Mouse (Mus musculus) T-cell, adult 66 days (primary cell): ENCODE data around the gene Gm28042. TPM values are rescaled to one million over a fixed set of nuclear protein-coding genes. Genes with fewer than 3 reads are reported as not detected.

ENCODE experiments used
- total RNA-seq, 2 experiments: library from RNA; stranded (reverse); gene quantifications; 3 replicates in 1 of 2; 4 replicates in 1 of 2; pipeline ENCODE4 v1.2.4; 2023

The Gm28042 gene
- total RNA-seq: 1 to 10 TPM; 3.8 to 4.0 TPM

GRCm38 (mm10) chr2:120026984-120027949, at the start of gene Gm28042, which contains the start of gene Jmjd7:
Gene Gm28042 (plus strand): TSS chr2:120027493.
Gene Jmjd7 (plus strand): TSS chr2:120027483.

GRCm38 (mm10) chr2:120032726-120033467, 5.6 kb downstream of the Gm28042 start, which contains the start of gene Pla2g4b:
Gene Pla2g4b (plus strand): TSS chr2:120033417.

Other genes starting within 250 kb of the Gm28042 start
- 10 to 100 TPM; 29.0 to 34.1 TPM for gene Rpap1, start 240.0 kb upstream of the Gm28042 start, total RNA-seq
- gene Tyro3, start 229.8 kb upstream of the Gm28042 start, total RNA-seq: 1 to 10 TPM; 7.2 to 8.9 TPM
- gene Mga, start 130.3 kb upstream of the Gm28042 start, total RNA-seq: 10 to 100 TPM; 92.8 to 100.0 TPM
- 10 to 100 TPM; 12.8 to 16.3 TPM for gene Mapkbp1, start 54.8 kb upstream of the Gm28042 start, total RNA-seq
- 10 to 100 TPM; 13.9 to 15.1 TPM for gene Jmjd7, start within 50 bp of the Gm28042 start, total RNA-seq
- 1 to 10 TPM; 4.1 to 5.6 TPM for gene Pla2g4b, start 5.9 kb downstream of the Gm28042 start, total RNA-seq
- 10 to 100 TPM; 19.3 to 22.2 TPM for gene Ehd4, start 127.1 kb downstream of the Gm28042 start, total RNA-seq
- gene Pla2g4e, start 217.8 kb downstream of the Gm28042 start, total RNA-seq: not detected